ENCODE assay signal across 40 mouse cellular contexts in the genomic region with DNA sequence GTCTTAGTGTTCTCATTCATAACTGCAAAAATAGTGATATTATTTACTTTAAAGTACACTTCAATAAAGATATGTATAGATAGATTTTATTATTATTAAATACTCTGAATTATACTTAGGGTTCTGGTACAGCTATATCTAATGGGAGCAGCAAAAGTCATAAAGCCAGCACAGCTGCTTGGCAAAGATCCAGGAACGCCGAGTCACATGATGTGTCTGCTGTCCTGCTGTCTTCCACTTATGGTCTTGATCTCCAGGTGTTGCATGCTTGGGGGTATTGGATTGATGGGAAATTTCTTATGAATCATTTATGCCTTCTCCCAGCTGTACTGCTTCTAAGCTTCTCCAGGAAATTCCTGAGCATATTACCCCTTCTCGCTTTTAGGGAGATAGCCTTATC. TPM values are rescaled to one million over a fixed set of nuclear protein-coding genes. Genes with fewer than 3 reads are reported as not detected.
DNase-seq lines count a peak whose midpoint lies in the region; ATAC-seq and TF ChIP-seq lines count a peak whose summit lies in the region.
"Had no signal": no experiment of that assay in that cellular context is flagged by ENCODE, and none has a peak within 500 bp of the region (broad histone marks: within the 10 kb centered on the region; RNA-seq: fewer than 3 reads in every experiment).

No protein-coding gene starts in this region.

- H3K9ac ChIP-seq in stomach, embryonic 15.5 days = no peak overlapping the region
- no peak overlapping the region for H3K9ac ChIP-seq in stomach, postnatal 0 days (ENCODE audit: low read length)
- H3K9ac ChIP-seq in intestine, embryonic 15.5 days = no peak overlapping the region
- H3K9ac ChIP-seq: embryonic facial prominence, embryonic 12.5 days; heart, embryonic 13.5 days; limb, embryonic 15.5 days; liver, embryonic 13.5 days; neural tube, embryonic 15.5 days had no signal

- 36% methylated on average over 3 of the region's 3 CpGs for WGBS in stomach, embryonic 15.5 days
- 35% methylated on average over 3 of the region's 3 CpGs for WGBS in stomach, postnatal 0 days
- 36% methylated on average over 3 of the region's 3 CpGs for WGBS in intestine, embryonic 15.5 days

- no peaks in the 10 kb centered on the region for H3K4me1 ChIP-seq in stomach, embryonic 15.5 days
- H3K4me1 ChIP-seq in stomach, postnatal 0 days (replicated peaks; ENCODE audit: control insufficient read depth, insufficient read depth) = no peaks in the 10 kb centered on the region
- no peaks in the 10 kb centered on the region for H3K4me1 ChIP-seq in intestine, embryonic 15.5 days (replicated peaks)
- H3K4me1 ChIP-seq: embryonic facial prominence, embryonic 12.5 days; limb, embryonic 15.5 days; liver, embryonic 13.5 days; neural tube, embryonic 15.5 days had no signal

- no peak overlapping the region for H3K27ac ChIP-seq in stomach, embryonic 15.5 days
- no peak overlapping the region for H3K27ac ChIP-seq in stomach, postnatal 0 days (replicated peaks)
- H3K27ac ChIP-seq in intestine, embryonic 15.5 days = no peak overlapping the region
- H3K27ac ChIP-seq: embryonic facial prominence, embryonic 12.5 days; heart, embryonic 13.5 days; limb, embryonic 15.5 days; liver, embryonic 13.5 days; neural tube, embryonic 15.5 days had no signal

- H3K4me2 ChIP-seq in stomach, embryonic 15.5 days = no peak overlapping the region
- no peak overlapping the region for H3K4me2 ChIP-seq in stomach, postnatal 0 days (replicated peaks; ENCODE audit: low read depth)
- no peak overlapping the region for H3K4me2 ChIP-seq in intestine, embryonic 15.5 days (replicated peaks)
- H3K4me2 ChIP-seq: embryonic facial prominence, embryonic 12.5 days; heart, embryonic 13.5 days; limb, embryonic 15.5 days; liver, embryonic 13.5 days; neural tube, embryonic 15.5 days had no signal

- no peaks in the 10 kb centered on the region for H3K9me3 ChIP-seq in stomach, embryonic 15.5 days
- H3K9me3 ChIP-seq in stomach, postnatal 0 days (ENCODE audit: control insufficient read depth, low read length) = no peaks in the 10 kb centered on the region
- H3K9me3 ChIP-seq in intestine, embryonic 15.5 days = no peaks in the 10 kb centered on the region
- H3K9me3 ChIP-seq: embryonic facial prominence, embryonic 12.5 days; heart, embryonic 13.5 days; limb, embryonic 15.5 days; liver, embryonic 13.5 days; neural tube, embryonic 15.5 days had no signal

- no peak overlapping the region for H3K4me3 ChIP-seq in stomach, embryonic 15.5 days (replicated peaks)
- no peak overlapping the region for H3K4me3 ChIP-seq in stomach, postnatal 0 days (ENCODE audit: low read depth, low read length)
- H3K4me3 ChIP-seq in intestine, embryonic 15.5 days (replicated peaks) = no peak overlapping the region
- H3K4me3 ChIP-seq: embryonic facial prominence, embryonic 12.5 days; erythroblast, embryonic 14.5 days; heart, embryonic 13.5 days; limb, embryonic 15.5 days; liver, embryonic 13.5 days; neural tube, embryonic 15.5 days had no signal

- no peaks in the 10 kb centered on the region for H3K36me3 ChIP-seq in stomach, embryonic 15.5 days
- H3K36me3 ChIP-seq in stomach, postnatal 0 days (ENCODE audit: control insufficient read depth, insufficient read depth, low read length) = no peaks in the 10 kb centered on the region
- no peaks in the 10 kb centered on the region for H3K36me3 ChIP-seq in intestine, embryonic 15.5 days
- H3K36me3 ChIP-seq: embryonic facial prominence, embryonic 12.5 days; heart, embryonic 13.5 days; limb, embryonic 15.5 days; liver, embryonic 13.5 days; neural tube, embryonic 15.5 days had no signal

- no peak for TF ChIP-seq EP300 in stomach, postnatal 0 days (optimal IDR thresholded peaks at IDR 0.05)

- ATAC-seq in stomach, embryonic 15.5 days (ENCODE audit: insufficient read depth, low FRiP score, low read depth) = 0 out of 2 replicates have a peak, but pooled peaks have one; percentile 22
- ATAC-seq in stomach, postnatal 0 days (ENCODE audit: low FRiP score, low TSS enrichment) = no peak
- peak; percentile 76 for ATAC-seq in intestine, embryonic 15.5 days
- ATAC-seq: forebrain, embryonic 16.5 days; hindbrain, embryonic 16.5 days; Patski had no signal

- no peaks in the 10 kb centered on the region for H3K27me3 ChIP-seq in stomach, embryonic 15.5 days (replicated peaks)
- no peaks in the 10 kb centered on the region for H3K27me3 ChIP-seq in stomach, postnatal 0 days (ENCODE audit: control insufficient read depth, insufficient read depth, low read length)
- H3K27me3 ChIP-seq in intestine, embryonic 15.5 days (replicated peaks) = no peaks in the 10 kb centered on the region
- H3K27me3 ChIP-seq: CH12.LX; embryonic facial prominence, embryonic 12.5 days; heart, embryonic 13.5 days; limb, embryonic 15.5 days; liver, embryonic 13.5 days; neural tube, embryonic 15.5 days had no signal

- TF ChIP-seq CTCF in stomach, postnatal 0 days (IDR thresholded peaks at IDR 0.05; ENCODE audit: low read depth) = no peak

- peak; percentile 24 to 34 for DNase-seq in kidney, postnatal 25 days
- DNase-seq in kidney, adult 18-20 months = no peak
- no peak for DNase-seq in stomach, postnatal 0 days (ENCODE audit: low spot score)
- DNase-seq in layer of hippocampus, postnatal 36 days = no peak
- no peak for DNase-seq in adrenal gland, postnatal 25 days
- DNase-seq: adrenal gland, postnatal 10 days; B cell, adult 2 months; cerebellum, adult 11 months; cerebellum, adult 9-10 months; cerebellum, postnatal 36 days; layer of hippocampus, adult 9-11 months; liver, embryonic 13.5 days; lung, adult 18-20 months; lung, postnatal 14 days; midbrain, embryonic 14.5 days; right cerebral cortex, postnatal 25 days had no signal

RNA-seq across cellular contexts. Expression of gene Clec12b, which starts 2.2 kb away (rescaled TPM):
- 0.19 TPM in 1 of 2 replicates, not detected in the other for polyA plus RNA-seq in stomach, embryonic 15.5 days (2015; fragmentation: Nextera tagmentation; extraction: Ambion mirVana)
- polyA plus RNA-seq in stomach, postnatal 0 days (2015; fragmentation: Nextera tagmentation; extraction: Ambion mirVana) = 0.07 TPM in 1 of 2 replicates, not detected in the other
- polyA plus RNA-seq in intestine, embryonic 15.5 days (2015; fragmentation: Nextera tagmentation; extraction: Ambion mirVana) = not detected in 2 replicates
- total RNA-seq in layer of hippocampus, postnatal 36 days (2021) = not detected
- not detected in 2 replicates for total RNA-seq in adrenal gland, postnatal 25 days (2021)
- total RNA-seq: adrenal gland, postnatal 10 days; CH12.LX; ES-E14; gastrocnemius, adult 8-10 months; heart, postnatal 10 days; left cerebral cortex, adult 18-20 months; left cerebral cortex, postnatal 14 days; monocyte, adult 5-6 weeks had no signal
- polyA plus RNA-seq: embryonic facial prominence, embryonic 12.5 days; erythroblast, embryonic 14.5 days; forebrain, embryonic 11.5 days; forebrain, embryonic 16.5 days; hindbrain, embryonic 11.5 days; intestine, embryonic 14.5 days; limb, embryonic 15.5 days; Patski had no signal

RNA-seq across cellular contexts. Expression of gene Clec1b, which starts 13.6 kb away (rescaled TPM):
- polyA plus RNA-seq in stomach, embryonic 15.5 days (2015; fragmentation: Nextera tagmentation; extraction: Ambion mirVana) = 1.2 and 1.6 TPM in 2 replicates
- 0.08 and 0.18 TPM in 2 replicates for polyA plus RNA-seq in stomach, postnatal 0 days (2015; fragmentation: Nextera tagmentation; extraction: Ambion mirVana)
- polyA plus RNA-seq in intestine, embryonic 15.5 days (2015; fragmentation: Nextera tagmentation; extraction: Ambion mirVana) = 1.2 and 1.3 TPM in 2 replicates
- not detected for total RNA-seq in layer of hippocampus, postnatal 36 days (2021)
- 0.39 and 0.43 TPM in 2 replicates for total RNA-seq in adrenal gland, postnatal 25 days (2021)
- total RNA-seq: CH12.LX; ES-E14; gastrocnemius, adult 8-10 months had no signal
- polyA plus RNA-seq: erythroblast, embryonic 14.5 days; gonadal fat pad, adult 2 months; Patski had no signal

RNA-seq across cellular contexts. Expression of gene Clec9a, which starts 25.2 kb away (rescaled TPM):
- polyA plus RNA-seq in stomach, embryonic 15.5 days (2015; fragmentation: Nextera tagmentation; extraction: Ambion mirVana) = 0.12 and 0.13 TPM in 2 replicates
- 0.05 and 0.08 TPM in 2 replicates for polyA plus RNA-seq in stomach, postnatal 0 days (2015; fragmentation: Nextera tagmentation; extraction: Ambion mirVana)
- polyA plus RNA-seq in intestine, embryonic 15.5 days (2015; fragmentation: Nextera tagmentation; extraction: Ambion mirVana) = 0.13 and 0.20 TPM in 2 replicates
- total RNA-seq in layer of hippocampus, postnatal 36 days (2021) = not detected
- total RNA-seq in adrenal gland, postnatal 25 days (2021) = 0.30 TPM in 1 of 2 replicates, not detected in the other
- total RNA-seq: CH12.LX; ES-E14; gastrocnemius, adult 8-10 months; left cerebral cortex, adult 18-20 months; left cerebral cortex, postnatal 14 days had no signal
- polyA plus RNA-seq: erythroblast, embryonic 14.5 days; Patski had no signal

RNA-seq across cellular contexts. Expression of gene Clec12a, which starts 41.0 kb away (rescaled TPM):
- 1.9 and 2.6 TPM in 2 replicates for polyA plus RNA-seq in stomach, embryonic 15.5 days (2015; fragmentation: Nextera tagmentation; extraction: Ambion mirVana)
- 0.40 and 0.61 TPM in 2 replicates for polyA plus RNA-seq in stomach, postnatal 0 days (2015; fragmentation: Nextera tagmentation; extraction: Ambion mirVana)
- 0.80 and 0.87 TPM in 2 replicates for polyA plus RNA-seq in intestine, embryonic 15.5 days (2015; fragmentation: Nextera tagmentation; extraction: Ambion mirVana)
- total RNA-seq in layer of hippocampus, postnatal 36 days (2021) = under 1 TPM in 1 of 2 experiments, not detected in 1; 0.32 TPM
- total RNA-seq in adrenal gland, postnatal 25 days (2021) = 0.46 and 0.90 TPM in 2 replicates
- total RNA-seq: ES-E14 had no signal
- polyA plus RNA-seq: erythroblast, embryonic 14.5 days had no signal

RNA-seq across cellular contexts. Expression of gene 4922502D21Rik, which starts 51.9 kb away (rescaled TPM):
- polyA plus RNA-seq in stomach, embryonic 15.5 days (2015; fragmentation: Nextera tagmentation; extraction: Ambion mirVana) = not detected in 2 replicates
- not detected in 2 replicates for polyA plus RNA-seq in stomach, postnatal 0 days (2015; fragmentation: Nextera tagmentation; extraction: Ambion mirVana)
- not detected in 2 replicates for polyA plus RNA-seq in intestine, embryonic 15.5 days (2015; fragmentation: Nextera tagmentation; extraction: Ambion mirVana)
- not detected for total RNA-seq in layer of hippocampus, postnatal 36 days (2021)
- total RNA-seq in adrenal gland, postnatal 25 days (2021) = not detected in 2 replicates
- total RNA-seq: adrenal gland, postnatal 10 days; ES-E14; gastrocnemius, adult 8-10 months; heart, adult 8-10 months; heart, postnatal 10 days; left cerebral cortex, adult 18-20 months; left cerebral cortex, postnatal 14 days had no signal
- polyA plus RNA-seq: embryonic facial prominence, embryonic 12.5 days; erythroblast, embryonic 14.5 days; forebrain, embryonic 11.5 days; forebrain, embryonic 16.5 days; heart, embryonic 13.5 days; hindbrain, embryonic 11.5 days; hindbrain, embryonic 16.5 days; intestine, embryonic 14.5 days; kidney, embryonic 16.5 days; limb, embryonic 15.5 days; liver, embryonic 13.5 days; midbrain, embryonic 14.5 days; neural tube, embryonic 15.5 days; Patski; urinary bladder, adult 2 months had no signal

Comparison
In these comparisons a context has a peak if more than half of its experiments do, and no peak if none do; other contexts are left out.
1. DNase-seq: peak in kidney, postnatal 25 days (2 of 2); none in kidney, adult 18-20 months (single experiment), stomach, postnatal 0 days (single experiment), layer of hippocampus, postnatal 36 days (0 of 2) and adrenal gland, postnatal 25 days (single experiment).